Mouse (Mus musculus): ENCODE data around the gene Myo1h. TPM values are rescaled to one million over a fixed set of nuclear protein-coding genes. Genes with fewer than 3 reads are reported as not detected.

The Myo1h gene
- 0.69 and 0.80 TPM in 2 replicates for polyA plus RNA-seq (2012; rRNA removed)

GRCm38 (mm10) chr5:114288874-114289273 is at the start of gene Myo1h:
Gene Myo1h, plus strand, starts transcription at chr5:114289166.
- TF ChIP-seq POLR2A (IDR thresholded peaks at IDR 0.05; ENCODE audit: control insufficient read depth, extremely low read depth, insufficient read depth, low read length, poor library complexity): no peak
- TF ChIP-seq CTCF (IDR thresholded peaks at IDR 0.05; ENCODE audit: borderline replicate concordance, control insufficient read depth, extremely low read depth, insufficient read depth, low read length, poor library complexity): no peak
- Histone ChIP-seq H3K4me1 (replicated peaks; ENCODE audit: control insufficient read depth, insufficient read depth, low read length) (no peaks in the 10 kb centered on the region), H3K27ac (ENCODE audit: control insufficient read depth, insufficient read depth, low read length) (no peak within 1 kb of the TSS), H3K36me3 (ENCODE audit: control insufficient read depth, insufficient read depth, low read length) (no peaks in the 10 kb centered on the region), H3K4me3 (ENCODE audit: control insufficient read depth, insufficient read depth, low read length) (no peak within 1 kb of the TSS), H3K27me3 (ENCODE audit: control insufficient read depth, insufficient read depth, low read length) (no peaks in the 10 kb centered on the region; the same call in 1 of the 2 replicates)
- no peak for DNase-seq
- WGBS: 51% methylated on average over 13 of the region's 13 CpGs

GRCm38 (mm10) chr5:114239737-114240136 is 49.2 kb upstream of the Myo1h start:
- WGBS: 49% methylated on average over 14 of the region's 14 CpGs
- DNase-seq: no peak
- no peak overlapping the region for H3K27ac ChIP-seq (ENCODE audit: control insufficient read depth, insufficient read depth, low read length)
- no peak overlapping the region for H3K4me3 ChIP-seq (ENCODE audit: control insufficient read depth, insufficient read depth, low read length)
- TF ChIP-seq POLR2A (IDR thresholded peaks at IDR 0.05; ENCODE audit: control insufficient read depth, extremely low read depth, insufficient read depth, low read length, poor library complexity) (no peak), CTCF (IDR thresholded peaks at IDR 0.05; ENCODE audit: borderline replicate concordance, control insufficient read depth, extremely low read depth, insufficient read depth, low read length, poor library complexity) (no peak)
- H3K4me1 ChIP-seq (replicated peaks; ENCODE audit: control insufficient read depth, insufficient read depth, low read length): 0 out of 2 replicates have a peak, but pooled peaks cover 4% of the 10 kb centered on the region
- no peaks in the 10 kb centered on the region for H3K27me3 ChIP-seq (ENCODE audit: control insufficient read depth, insufficient read depth, low read length)
- H3K36me3 ChIP-seq (ENCODE audit: control insufficient read depth, insufficient read depth, low read length): no peaks in the 10 kb centered on the region

- no peak for TF ChIP-seq POLR2A (IDR thresholded peaks at IDR 0.05; ENCODE audit: control insufficient read depth, extremely low read depth, insufficient read depth, low read length, poor library complexity)
- TF ChIP-seq CTCF (IDR thresholded peaks at IDR 0.05; ENCODE audit: borderline replicate concordance, control insufficient read depth, extremely low read depth, insufficient read depth, low read length, poor library complexity): no peak
- no peaks in the 10 kb centered on the region for H3K27me3 ChIP-seq (ENCODE audit: control insufficient read depth, insufficient read depth, low read length)
- H3K4me3 ChIP-seq (ENCODE audit: control insufficient read depth, insufficient read depth, low read length): no peak overlapping the region
- DNase-seq: no peak
- 60% methylated on average over 7 of the region's 7 CpGs for WGBS
- no peaks in the 10 kb centered on the region for H3K4me1 ChIP-seq (replicated peaks; ENCODE audit: control insufficient read depth, insufficient read depth, low read length)
- no peak overlapping the region for H3K27ac ChIP-seq (ENCODE audit: control insufficient read depth, insufficient read depth, low read length)
- H3K36me3 ChIP-seq (ENCODE audit: control insufficient read depth, insufficient read depth, low read length): no peaks in the 10 kb centered on the region
These were observed 42.5 kb upstream of the Myo1h start for GRCm38 (mm10) chr5:114246465-114246864.

DNA sequence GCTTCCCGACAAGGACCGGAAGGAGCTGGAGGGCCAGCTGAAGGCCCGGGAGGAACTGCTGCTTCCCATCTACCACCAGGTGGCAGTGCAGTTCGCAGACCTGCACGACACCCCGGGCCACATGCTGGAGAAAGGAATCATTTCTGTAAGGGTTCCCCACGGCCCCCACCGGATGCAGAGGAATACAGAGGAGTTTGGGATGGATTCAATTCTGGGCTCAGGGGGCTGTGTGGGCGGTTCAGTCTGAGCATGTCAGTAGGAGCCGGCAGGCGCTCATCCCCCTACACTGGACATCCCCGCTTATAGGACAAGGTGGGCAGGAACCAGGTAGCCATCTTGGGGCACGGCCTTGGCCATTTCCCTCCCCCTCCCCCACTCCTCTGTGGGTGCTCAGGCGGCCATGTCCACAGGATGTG is 40.8 kb upstream of the Myo1h start:
- Histone ChIP-seq H3K36me3 (ENCODE audit: control insufficient read depth, insufficient read depth, low read length) (no peaks in the 10 kb centered on the region), H3K4me1 (replicated peaks; ENCODE audit: control insufficient read depth, insufficient read depth, low read length) (no peaks in the 10 kb centered on the region), H3K4me3 (ENCODE audit: control insufficient read depth, insufficient read depth, low read length) (no peak overlapping the region), H3K27me3 (ENCODE audit: control insufficient read depth, insufficient read depth, low read length) (no peaks in the 10 kb centered on the region), H3K27ac (ENCODE audit: control insufficient read depth, insufficient read depth, low read length) (no peak overlapping the region)
- DNase-seq: peak; percentile 69
- 23% methylated on average over 14 of the region's 14 CpGs for WGBS
- TF ChIP-seq CTCF (IDR thresholded peaks at IDR 0.05; ENCODE audit: borderline replicate concordance, control insufficient read depth, extremely low read depth, insufficient read depth, low read length, poor library complexity) (peak; percentile 94), POLR2A (IDR thresholded peaks at IDR 0.05; ENCODE audit: control insufficient read depth, extremely low read depth, insufficient read depth, low read length, poor library complexity) (no peak)

- TF ChIP-seq CTCF (IDR thresholded peaks at IDR 0.05; ENCODE audit: borderline replicate concordance, control insufficient read depth, extremely low read depth, insufficient read depth, low read length, poor library complexity) (no peak), POLR2A (IDR thresholded peaks at IDR 0.05; ENCODE audit: control insufficient read depth, extremely low read depth, insufficient read depth, low read length, poor library complexity) (no peak)
- DNase-seq: no peak
These were observed 29.5 kb upstream of the Myo1h start for GRCm38 (mm10) chr5:114259495-114259894.

DNA sequence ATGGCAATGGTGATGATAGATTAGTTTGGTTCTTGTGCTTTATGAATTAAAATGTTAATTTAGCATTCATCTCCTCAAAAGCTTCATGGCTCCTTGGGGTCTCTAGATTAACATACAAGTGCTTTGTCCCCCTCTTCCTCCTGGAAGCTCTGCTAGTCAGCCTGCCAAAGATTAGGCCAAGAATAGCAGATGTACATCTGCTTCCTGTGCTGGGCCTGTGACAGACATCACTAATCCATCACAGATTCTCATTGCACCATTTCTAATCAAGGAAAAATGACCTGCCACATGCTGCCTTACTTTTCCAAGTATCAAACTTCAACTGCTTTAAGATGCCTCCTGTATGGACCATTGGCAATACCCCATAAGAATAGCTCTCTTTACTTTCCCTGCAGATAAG is 27.5 kb upstream of the Myo1h start:
- H3K36me3 ChIP-seq (ENCODE audit: control insufficient read depth, insufficient read depth, low read length): no peaks in the 10 kb centered on the region
- H3K4me1 ChIP-seq (replicated peaks; ENCODE audit: control insufficient read depth, insufficient read depth, low read length): no peaks in the 10 kb centered on the region
- TF ChIP-seq CTCF (IDR thresholded peaks at IDR 0.05; ENCODE audit: borderline replicate concordance, control insufficient read depth, extremely low read depth, insufficient read depth, low read length, poor library complexity) (no peak), POLR2A (IDR thresholded peaks at IDR 0.05; ENCODE audit: control insufficient read depth, extremely low read depth, insufficient read depth, low read length, poor library complexity) (no peak)
- H3K27me3 ChIP-seq (ENCODE audit: control insufficient read depth, insufficient read depth, low read length): no peaks in the 10 kb centered on the region
- no peak overlapping the region for H3K4me3 ChIP-seq (ENCODE audit: control insufficient read depth, insufficient read depth, low read length)
- no peak for DNase-seq
- no peak overlapping the region for H3K27ac ChIP-seq (ENCODE audit: control insufficient read depth, insufficient read depth, low read length)

More at GRCm38 (mm10) chr5:114259495-114259894, 29.5 kb upstream of the Myo1h start:
- no peak overlapping the region for H3K27ac ChIP-seq (ENCODE audit: control insufficient read depth, insufficient read depth, low read length)
- H3K36me3 ChIP-seq (ENCODE audit: control insufficient read depth, insufficient read depth, low read length): no peaks in the 10 kb centered on the region
- no peaks in the 10 kb centered on the region for H3K4me1 ChIP-seq (replicated peaks; ENCODE audit: control insufficient read depth, insufficient read depth, low read length)
- H3K4me3 ChIP-seq (ENCODE audit: control insufficient read depth, insufficient read depth, low read length): no peak overlapping the region
- H3K27me3 ChIP-seq (ENCODE audit: control insufficient read depth, insufficient read depth, low read length): no peaks in the 10 kb centered on the region
- WGBS: 19% methylated on average over 10 of the region's 10 CpGs

DNA sequence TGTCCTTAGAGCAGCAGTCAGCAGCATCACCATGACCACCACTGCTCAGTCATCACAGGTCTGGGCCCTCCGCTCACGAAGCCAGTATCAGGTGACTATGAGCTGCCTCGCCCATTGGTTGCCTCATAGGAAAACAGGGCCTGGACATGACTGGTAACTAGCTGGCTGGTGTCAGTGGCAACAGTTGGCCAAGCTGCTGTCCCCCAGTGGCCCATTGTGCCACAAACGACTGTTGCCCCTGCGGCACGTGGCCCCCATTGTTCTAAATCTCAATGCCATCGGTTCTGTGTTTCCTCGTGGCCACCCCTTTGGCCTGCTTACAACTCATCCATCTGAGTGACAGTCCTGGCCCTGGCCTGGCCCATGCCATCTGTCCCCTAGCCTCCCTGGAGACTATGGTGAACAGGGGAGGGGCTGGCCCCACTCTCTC is 24.9 kb upstream of the Myo1h start:
- Histone ChIP-seq H3K27me3 (ENCODE audit: control insufficient read depth, insufficient read depth, low read length) (no peaks in the 10 kb centered on the region), H3K4me3 (ENCODE audit: control insufficient read depth, insufficient read depth, low read length) (no peak overlapping the region), H3K27ac (ENCODE audit: control insufficient read depth, insufficient read depth, low read length) (no peak overlapping the region), H3K36me3 (ENCODE audit: control insufficient read depth, insufficient read depth, low read length) (no peaks in the 10 kb centered on the region), H3K4me1 (replicated peaks; ENCODE audit: control insufficient read depth, insufficient read depth, low read length) (no peaks in the 10 kb centered on the region)
- no peak for TF ChIP-seq POLR2A (IDR thresholded peaks at IDR 0.05; ENCODE audit: control insufficient read depth, extremely low read depth, insufficient read depth, low read length, poor library complexity)
- 92% methylated on average over 8 of the region's 8 CpGs for WGBS
- DNase-seq: no peak
